Mouse (Mus musculus) lung, embryonic 15.5 days (tissue): ENCODE results near the gene ccdc198. TPM values are rescaled to one million over a fixed set of nuclear protein-coding genes. Genes with fewer than 3 reads are reported as not detected.
"Not testable (repeated sequence)": the region's sequence is repeated elsewhere in the genome, so short reads cannot be mapped to it uniquely, and the experiment has no call there.

Experiments used
- ATAC-seq: fragments of 200-750 bp; cut with Nextera tagmentation; 2 replicates; pipeline ENCODE4 v1.8.0; 2017; ENCODE audit warnings: moderate number of reproducible peaks, borderline replicate concordance; ENCODE audit not compliant: low FRiP score, low TSS enrichment; ENCODE audit errors: extremely low read depth
- H3K27ac ChIP-seq: fragments of 300-500 bp; sonication (generic); 2 replicates; pipeline ENCODE4 v1.5.1; 2015; ENCODE audit warnings: moderate library complexity, mild to moderate bottlenecking, inconsistent platforms
- H3K27me3 ChIP-seq: fragments of 300-500 bp; sonication (generic); 2 replicates; pipeline ENCODE4 v1.6.1; 2015; ENCODE audit warnings: inconsistent platforms
- H3K36me3 ChIP-seq: fragments of 300-500 bp; sonication (generic); 2 replicates; pipeline ENCODE4 v1.6.1; 2015; ENCODE audit warnings: inconsistent platforms
- H3K4me1 ChIP-seq: fragments of 300-500 bp; sonication (generic); 2 replicates; pipeline ENCODE4 v1.6.1; 2015; ENCODE audit warnings: inconsistent platforms
- H3K4me2 ChIP-seq: fragments of 300-500 bp; sonication (generic); 2 replicates; pipeline ENCODE4 v1.6.1; 2015; ENCODE audit warnings: inconsistent platforms, mild to moderate bottlenecking, moderate library complexity
- H3K4me3 ChIP-seq: fragments of 300-500 bp; sonication (generic); 2 replicates; pipeline ENCODE4 v1.5.1; 2015; ENCODE audit warnings: mild to moderate bottlenecking, inconsistent platforms
- H3K9ac ChIP-seq: fragments of 300-500 bp; sonication (generic); 2 replicates; pipeline ENCODE4 v1.6.1; 2015; ENCODE audit warnings: inconsistent platforms
- H3K9me3 ChIP-seq: fragments of 300-500 bp; sonication (generic); 2 replicates; pipeline ENCODE4 v1.6.1; 2016; ENCODE audit warnings: inconsistent platforms
- WGBS: fragments of 180-500 bp; shearing (Covaris S2); methylation state at CpG from one replicate; pipeline ENCODE4 v1.1.7; 2015; 5-methylcytosine and 5-hydroxymethylcytosine counted together
- polyA plus RNA-seq: library from polyadenylated mRNA; unstranded; fragments of >200 nt; fragmentation: Nextera tagmentation; extraction: Ambion mirVana; gene quantifications from 2 replicates; pipeline ENCODE4 v1.2.1, GENCODE M21; 2015

The ccdc198 gene
- 8.9 and 9.0 TPM in 2 replicates for polyA plus RNA-seq

DNA sequence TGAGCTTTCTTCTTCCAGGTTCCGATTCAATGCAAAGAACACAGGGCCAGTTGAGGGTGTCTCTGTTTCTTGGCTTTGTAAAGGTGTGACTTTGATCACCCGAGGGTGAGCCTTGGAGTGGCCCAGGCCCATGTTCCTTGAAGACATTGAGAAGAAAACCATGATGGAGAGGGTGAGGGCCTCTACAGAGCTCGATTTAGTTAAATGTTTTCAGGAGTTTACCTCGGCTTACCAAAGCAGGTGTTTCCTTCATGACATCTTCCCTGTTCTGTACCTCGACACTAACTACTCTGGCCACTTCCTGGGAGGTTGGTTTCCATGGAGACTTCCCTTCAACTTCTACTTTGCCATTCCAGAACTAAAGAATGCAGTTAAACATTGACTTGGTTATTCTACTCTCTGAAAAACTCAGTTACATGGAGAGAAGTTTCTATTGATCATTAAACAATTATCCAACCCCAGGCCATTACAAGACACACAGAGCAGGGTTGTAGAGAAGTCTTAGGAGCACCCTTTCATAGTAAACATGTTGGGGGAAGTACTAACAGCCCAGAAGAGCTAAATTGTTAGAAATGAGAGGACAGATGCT, at the start of gene ccdc198:
TSS of gene ccdc198 (minus strand) at position 349 of the 589 bp plus-strand sequence.
- no peak within 1 kb of the TSS for H3K4me3 ChIP-seq
- H3K4me2 ChIP-seq: no peak within 1 kb of the TSS
- no peaks in the 10 kb centered on the region for H3K36me3 ChIP-seq
- H3K27me3 ChIP-seq: no peaks in the 10 kb centered on the region
- no peaks in the 10 kb centered on the region for H3K4me1 ChIP-seq
- H3K9ac ChIP-seq: no peak within 1 kb of the TSS
- no peak for ATAC-seq
- no peak within 1 kb of the TSS for H3K27ac ChIP-seq
- H3K9me3 ChIP-seq: no peaks in the 10 kb centered on the region
- WGBS: 46% methylated on average over 5 of the region's 5 CpGs

DNA sequence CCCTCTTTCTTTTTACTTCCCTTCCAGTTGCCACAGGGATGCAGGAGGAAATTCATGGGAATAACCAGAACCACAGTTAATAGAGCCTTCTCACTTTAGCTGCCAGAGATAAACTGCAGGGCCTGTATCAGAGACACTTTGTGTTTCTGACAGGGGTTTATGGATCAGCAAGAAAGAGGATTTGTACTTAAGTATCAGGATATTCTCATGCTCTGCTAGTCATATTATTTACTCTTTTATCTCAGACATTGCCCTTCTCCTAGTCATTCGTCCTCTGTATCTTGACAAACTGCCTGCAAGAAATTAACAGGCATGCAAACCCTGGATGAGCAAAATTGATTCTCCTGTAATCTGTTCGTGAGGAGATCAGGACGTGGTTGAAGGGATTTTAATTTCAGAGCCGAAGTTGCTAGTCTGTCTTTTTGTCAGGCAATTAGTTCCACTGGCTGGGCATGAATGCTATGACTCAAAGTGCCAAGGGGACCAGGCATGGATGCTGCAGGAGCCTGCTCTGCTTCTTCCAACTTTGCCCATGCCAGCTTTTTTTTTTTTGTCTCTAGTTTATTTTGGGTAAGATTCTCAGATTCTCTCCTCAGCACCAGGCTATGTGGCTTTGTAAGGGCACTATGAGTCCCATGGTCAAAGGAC, 48.7 kb upstream of the ccdc198 start:
- no peaks in the 10 kb centered on the region for H3K27me3 ChIP-seq
- no peak overlapping the region for H3K9ac ChIP-seq
- ATAC-seq: no peak
- WGBS: 43% methylated on average over 4 of the region's 4 CpGs
- H3K4me2 ChIP-seq: no peak overlapping the region
- no peak overlapping the region for H3K27ac ChIP-seq
- no peaks in the 10 kb centered on the region for H3K36me3 ChIP-seq
- H3K4me1 ChIP-seq: no peaks in the 10 kb centered on the region
- H3K9me3 ChIP-seq: no peaks in the 10 kb centered on the region
- H3K4me3 ChIP-seq: no peak overlapping the region

DNA sequence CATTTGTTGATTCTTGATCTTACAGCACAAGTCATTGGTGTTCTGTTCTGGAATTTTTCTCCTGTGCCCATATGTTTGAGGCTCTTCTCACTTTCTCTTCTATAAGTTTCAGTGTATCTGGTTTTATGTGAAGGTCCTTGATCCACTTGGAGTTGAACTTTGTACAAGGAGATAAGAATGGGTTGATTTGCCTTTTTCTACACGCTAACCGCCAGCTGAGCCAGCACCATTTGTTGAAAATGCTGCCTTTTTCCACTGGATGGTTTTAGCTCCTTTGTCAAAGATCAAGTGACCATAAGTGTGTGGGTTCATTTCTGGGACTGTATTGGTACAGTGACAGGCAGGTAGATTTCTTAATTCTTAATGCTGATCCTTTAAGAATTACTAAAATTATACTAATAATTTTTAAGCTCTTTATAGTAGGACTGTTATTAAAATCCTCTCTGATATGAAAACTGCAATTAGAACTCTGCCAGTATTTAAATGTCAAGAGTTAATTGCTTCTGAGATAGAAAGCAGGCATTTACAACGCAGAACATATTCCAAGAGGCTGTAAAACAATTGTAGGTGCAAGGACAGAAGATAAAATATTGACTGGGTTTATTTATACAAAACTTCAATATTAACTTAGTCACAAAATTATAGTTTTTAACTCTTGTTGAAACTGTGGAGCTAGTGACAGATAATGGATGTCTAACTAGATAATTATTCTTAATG, 44.9 kb upstream of the ccdc198 start:
- Histone ChIP-seq H3K9ac (no peak overlapping the region), H3K4me3 (no peak overlapping the region), H3K36me3 (no peaks in the 10 kb centered on the region), H3K27ac (no peak overlapping the region), H3K9me3 (no peaks in the 10 kb centered on the region), H3K4me1 (no peaks in the 10 kb centered on the region), H3K4me2 (no peak overlapping the region), H3K27me3 (no peaks in the 10 kb centered on the region)
- WGBS: 68% methylated on average over 3 of the region's 3 CpGs
- no peak for ATAC-seq

DNA sequence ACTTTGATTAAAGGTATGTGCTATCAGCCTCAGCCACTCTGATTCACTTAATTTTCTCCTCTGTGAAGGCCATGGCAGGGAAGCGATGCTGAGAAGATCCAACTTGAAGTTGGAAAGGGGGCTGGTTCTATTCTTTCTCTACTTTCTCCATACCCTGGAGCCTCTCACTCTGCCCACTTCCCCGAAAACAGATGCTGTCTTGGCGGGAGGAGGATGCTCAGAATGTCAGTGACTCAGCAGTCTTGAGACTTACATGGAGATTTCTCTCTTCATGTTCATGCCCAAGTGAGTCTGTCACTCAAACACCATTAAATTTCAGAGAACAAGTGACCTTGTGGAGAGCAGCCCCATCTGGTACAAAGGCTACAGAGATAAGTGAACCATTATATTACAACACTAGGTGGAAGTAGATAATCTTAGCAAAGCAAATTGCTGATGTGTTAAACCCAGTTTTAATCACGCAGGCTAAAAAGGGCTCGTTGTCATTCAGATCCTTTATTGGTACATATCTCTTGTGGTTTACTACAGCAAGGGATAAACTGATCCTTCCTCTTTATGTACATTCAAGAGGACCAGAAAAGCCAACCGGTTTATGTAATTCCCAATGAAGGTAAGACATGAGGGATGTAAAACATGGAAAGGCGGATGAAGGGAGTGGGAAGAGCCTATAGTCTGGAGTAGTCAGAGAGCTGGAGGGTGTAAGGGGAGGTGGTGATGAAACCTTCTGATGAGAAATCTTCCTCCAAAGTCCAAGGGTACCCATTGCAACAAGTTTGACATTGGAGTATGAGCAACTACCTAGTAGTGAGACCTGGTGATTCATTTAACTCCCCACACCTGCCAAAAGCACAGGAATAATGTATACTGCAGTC, 38.7 kb upstream of the ccdc198 start:
- 84% methylated on average over 7 of the region's 7 CpGs for WGBS
- no peak overlapping the region for H3K27ac ChIP-seq
- H3K9me3 ChIP-seq: no peaks in the 10 kb centered on the region
- no peak overlapping the region for H3K4me3 ChIP-seq
- no peak for ATAC-seq
- no peak overlapping the region for H3K9ac ChIP-seq
- no peak overlapping the region for H3K4me2 ChIP-seq
- no peaks in the 10 kb centered on the region for H3K27me3 ChIP-seq
- no peaks in the 10 kb centered on the region for H3K36me3 ChIP-seq
- H3K4me1 ChIP-seq: no peaks in the 10 kb centered on the region

DNA sequence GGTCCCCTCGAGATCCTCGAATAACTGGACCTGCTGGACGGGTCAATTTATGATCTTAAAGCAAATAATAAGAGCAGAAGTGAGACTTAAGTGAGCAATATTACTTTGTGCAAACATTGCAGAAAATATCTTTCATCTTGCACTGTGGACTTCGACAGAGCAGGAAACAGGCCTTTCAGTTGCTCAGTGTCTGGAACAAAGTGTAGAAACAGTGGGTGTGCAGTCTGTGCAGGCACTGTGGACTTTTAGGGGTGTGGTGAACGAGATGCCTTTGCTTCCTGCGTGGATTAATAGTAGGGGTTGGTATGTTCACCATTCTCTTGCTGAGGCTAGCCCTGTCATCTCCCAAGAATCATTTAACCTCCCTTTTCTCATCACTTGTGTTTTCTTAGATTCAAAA, 33.6 kb upstream of the ccdc198 start:
- no peak overlapping the region for H3K4me2 ChIP-seq
- no peak overlapping the region for H3K4me3 ChIP-seq
- H3K9me3 ChIP-seq: no peaks in the 10 kb centered on the region
- no peaks in the 10 kb centered on the region for H3K27me3 ChIP-seq
- WGBS: 41% methylated on average over 6 of the region's 6 CpGs
- no peaks in the 10 kb centered on the region for H3K36me3 ChIP-seq
- H3K27ac ChIP-seq: no peak overlapping the region
- no peak overlapping the region for H3K9ac ChIP-seq
- no peaks in the 10 kb centered on the region for H3K4me1 ChIP-seq
- no peak for ATAC-seq

DNA sequence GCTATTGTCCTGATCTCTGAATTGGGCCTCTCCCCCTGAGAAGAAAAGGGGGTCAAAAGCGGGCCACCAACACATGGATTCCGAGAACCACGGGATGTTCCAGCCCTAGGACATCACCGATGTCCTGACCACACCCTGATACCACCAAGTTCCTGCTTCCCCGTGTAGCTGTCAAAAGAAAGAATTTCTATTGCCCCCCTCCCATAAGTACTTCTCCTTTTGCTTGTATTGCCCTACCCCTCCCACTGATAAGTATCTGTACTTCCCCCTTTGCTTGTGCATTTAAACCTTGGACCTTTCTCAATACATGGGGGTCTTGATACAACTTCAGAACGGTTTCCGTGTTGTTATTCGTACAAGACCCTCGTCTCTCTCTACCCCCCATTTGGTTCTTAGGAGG, 33.2 kb upstream of the ccdc198 start:
- not testable (repeated sequence) for H3K27me3 ChIP-seq, H3K4me1 ChIP-seq, H3K4me3 ChIP-seq, H3K27ac ChIP-seq, H3K4me2 ChIP-seq, ATAC-seq, H3K9ac ChIP-seq, H3K36me3 ChIP-seq, H3K9me3 ChIP-seq
- 74% methylated on average over 9 of the region's 9 CpGs for WGBS

DNA sequence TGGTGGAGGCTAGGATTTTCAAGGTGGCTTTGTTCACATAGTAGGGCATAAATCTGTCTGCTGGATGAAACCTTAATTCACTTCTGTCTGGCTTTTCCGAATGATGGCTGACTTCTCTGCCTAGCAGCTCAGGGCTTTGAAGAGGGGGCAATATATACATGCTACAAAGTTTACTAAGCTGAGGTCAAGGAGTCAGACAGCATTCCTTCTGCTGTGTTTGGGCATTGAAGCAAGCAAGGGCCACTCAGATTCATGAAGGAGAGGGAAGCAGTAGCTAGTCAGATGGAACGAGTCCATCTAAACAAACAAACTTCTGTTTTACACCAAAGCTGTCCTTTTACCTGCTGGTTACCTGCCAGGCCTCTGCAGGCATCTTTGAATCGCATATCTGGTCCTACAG, 32.4 kb upstream of the ccdc198 start:
- H3K9me3 ChIP-seq: no peaks in the 10 kb centered on the region
- H3K4me3 ChIP-seq: no peak overlapping the region
- WGBS: 36% methylated on average over 3 of the region's 3 CpGs
- no peak overlapping the region for H3K4me2 ChIP-seq
- H3K27ac ChIP-seq: no peak overlapping the region
- H3K27me3 ChIP-seq: no peaks in the 10 kb centered on the region
- H3K36me3 ChIP-seq: no peaks in the 10 kb centered on the region
- no peaks in the 10 kb centered on the region for H3K4me1 ChIP-seq
- H3K9ac ChIP-seq: no peak overlapping the region
- ATAC-seq: no peak

DNA sequence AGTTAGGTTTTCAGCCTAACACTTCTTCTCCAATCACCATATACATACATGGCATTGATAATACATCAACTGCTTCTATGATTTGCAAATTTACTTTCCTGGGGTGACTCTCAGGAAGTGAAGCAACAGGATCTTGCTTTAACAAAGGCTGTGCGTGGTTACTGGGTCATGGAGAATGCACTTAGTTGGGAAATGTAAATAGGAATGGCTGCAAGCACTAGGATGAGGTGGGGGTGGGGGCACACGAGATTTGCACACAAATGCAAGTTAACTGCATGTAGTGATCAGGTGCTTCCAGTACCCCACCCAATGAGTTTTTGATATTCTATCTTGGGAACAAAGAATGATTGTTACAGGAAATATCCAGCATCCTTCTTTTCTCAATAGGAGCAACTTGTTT, 30.1 kb upstream of the ccdc198 start:
- Histone ChIP-seq H3K4me2 (no peak overlapping the region), H3K9ac (no peak overlapping the region), H3K36me3 (no peaks in the 10 kb centered on the region), H3K9me3 (no peaks in the 10 kb centered on the region), H3K27me3 (no peaks in the 10 kb centered on the region), H3K27ac (no peak overlapping the region), H3K4me3 (no peak overlapping the region), H3K4me1 (no peaks in the 10 kb centered on the region)
- ATAC-seq: no peak
- 31% methylated on average over 2 of the region's 2 CpGs for WGBS

DNA sequence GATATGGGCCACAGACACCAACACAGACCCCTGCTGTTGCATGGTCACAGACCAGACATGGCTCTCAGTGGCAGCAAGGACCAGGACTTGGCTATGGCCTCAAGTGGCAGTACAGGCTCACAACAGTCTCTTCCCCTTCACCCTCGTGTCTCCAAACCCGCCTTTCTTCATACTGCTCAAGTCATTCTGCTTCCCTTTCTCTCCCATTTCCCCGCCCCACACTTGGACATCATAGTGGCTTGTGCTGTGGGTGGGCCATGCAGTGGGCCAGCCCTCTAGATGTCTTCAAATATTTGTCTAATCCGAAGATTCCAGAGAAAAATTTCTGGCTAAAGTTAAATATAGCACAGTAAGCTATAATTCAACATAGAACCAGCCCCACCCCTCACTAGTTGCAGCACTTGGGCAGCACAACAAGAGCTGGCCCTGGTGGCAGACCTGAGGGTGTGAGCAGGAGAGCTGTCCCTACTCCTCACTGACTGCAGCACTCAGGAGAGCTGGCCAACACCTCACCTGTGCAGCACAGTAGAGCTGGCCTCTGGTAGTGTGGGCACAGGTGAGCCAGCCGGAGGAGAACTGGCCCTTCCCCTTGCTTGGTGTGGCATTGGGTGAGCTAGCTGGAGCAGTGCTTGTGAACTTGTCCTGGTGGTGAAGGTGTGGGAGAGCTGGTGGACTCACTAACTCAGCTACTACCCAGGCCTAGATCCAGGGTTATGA, 20.2 kb upstream of the ccdc198 start:
- Histone ChIP-seq H3K4me1 (no peaks in the 10 kb centered on the region), H3K4me2 (no peak overlapping the region), H3K27ac (no peak overlapping the region), H3K9ac (no peak overlapping the region), H3K4me3 (no peak overlapping the region), H3K27me3 (no peaks in the 10 kb centered on the region), H3K36me3 (no peaks in the 10 kb centered on the region), H3K9me3 (no peaks in the 10 kb centered on the region)
- peak; percentile 64 for ATAC-seq
- 60% methylated on average over 5 of the region's 5 CpGs for WGBS

DNA sequence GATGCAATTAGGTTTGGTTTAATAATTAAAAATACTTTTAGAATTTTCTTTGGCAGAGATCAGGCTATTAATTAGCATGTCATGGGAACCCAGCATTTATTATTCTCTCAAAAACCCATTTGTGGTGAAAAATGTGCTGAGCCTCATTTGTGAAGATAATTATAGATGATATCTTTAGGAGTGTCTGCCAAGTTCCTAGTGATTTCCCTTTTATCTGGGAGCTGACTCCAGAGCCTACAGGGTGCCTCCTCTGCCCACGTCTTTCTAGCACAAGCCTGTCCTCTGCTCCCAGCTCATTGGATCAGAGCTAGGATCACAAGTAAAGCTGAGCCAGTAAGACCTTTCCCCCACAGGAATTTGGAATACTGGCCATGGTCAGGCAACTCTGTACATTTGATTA, 3.8 kb downstream of the ccdc198 start:
- Histone ChIP-seq H3K36me3 (no peaks in the 10 kb centered on the region), H3K9me3 (no peaks in the 10 kb centered on the region), H3K4me2 (no peak overlapping the region), H3K9ac (no peak overlapping the region), H3K4me1 (no peaks in the 10 kb centered on the region), H3K4me3 (no peak overlapping the region), H3K27me3 (no peaks in the 10 kb centered on the region), H3K27ac (no peak overlapping the region)
- 19% methylated on average over 1 of the region's 1 CpGs for WGBS
- no peak for ATAC-seq

DNA sequence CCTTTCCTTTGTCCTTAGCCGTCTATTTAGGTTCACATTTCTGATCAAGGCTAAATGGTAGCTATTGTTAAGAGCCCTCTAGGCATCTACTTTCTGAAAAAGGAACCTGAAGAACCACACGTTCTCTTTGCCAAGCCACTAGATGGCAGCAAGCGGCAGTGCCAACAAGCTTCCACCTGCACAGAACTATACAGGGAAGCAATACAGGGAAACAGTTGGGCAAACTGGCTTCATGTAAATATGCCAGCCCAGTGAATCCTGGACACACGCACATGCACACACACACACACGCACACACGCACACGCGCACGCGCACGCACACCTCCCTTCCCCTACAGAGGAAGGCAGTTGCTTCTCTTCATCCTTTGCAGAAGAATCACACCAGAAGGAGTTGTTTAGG, 7.1 kb downstream of the ccdc198 start:
- H3K36me3 ChIP-seq: no peaks in the 10 kb centered on the region
- H3K4me3 ChIP-seq: no peak overlapping the region
- 31% methylated on average over 11 of the region's 11 CpGs for WGBS
- H3K27ac ChIP-seq: no peak overlapping the region
- H3K9me3 ChIP-seq: no peaks in the 10 kb centered on the region
- no peaks in the 10 kb centered on the region for H3K4me1 ChIP-seq
- no peak for ATAC-seq
- no peak overlapping the region for H3K9ac ChIP-seq
- H3K27me3 ChIP-seq: no peaks in the 10 kb centered on the region
- H3K4me2 ChIP-seq: no peak overlapping the region
